1 mouse cellular context compared by ENCODE assay signal in genomic region chr6:87044895-87045294, GRCm38 (mm10).
A peak's percentile ranks its signal among the peaks of the same experiment; 100 is the strongest.
TF ChIP-seq lines count a peak whose summit lies in the region.

No protein-coding gene starts in this region.

TF ChIP-seq in MEL, 35 proteins besides CTCF, POLR2A, EP300 and RAD21:
- TF ChIP-seq GATA1 (IDR thresholded peaks at IDR 0.05; ENCODE audit: low read depth, low read length) (peak; percentile 86), MAFK (IDR thresholded peaks at IDR 0.05; ENCODE audit: borderline replicate concordance, low read depth, low read length) (no peak), POLR2AphosphoS5 (IDR thresholded peaks at IDR 0.05; ENCODE audit: borderline replicate concordance, low read depth, low read length) (no peak), MYB (IDR thresholded peaks at IDR 0.05; ENCODE audit: low read depth, low read length) (0 out of 2 replicates have a peak, but pooled peaks have one; percentile 30), RCOR1 (IDR thresholded peaks at IDR 0.05; ENCODE audit: low read depth, low read length) (peak; percentile 81; the same call in 1 of the 2 replicates), ZNF384 (IDR thresholded peaks at IDR 0.05; ENCODE audit: low read depth, low read length) (peak; percentile 51), MAX (IDR thresholded peaks at IDR 0.05; ENCODE audit: low read length) (no peak), ELF1 (IDR thresholded peaks at IDR 0.05; ENCODE audit: low read depth, low read length) (peak; percentile 68), TBP (IDR thresholded peaks at IDR 0.05; ENCODE audit: low read depth, low read length) (0 out of 2 replicates have a peak, but pooled peaks have one; percentile 38), TCF12 (IDR thresholded peaks at IDR 0.05; ENCODE audit: low read depth, low read length) (no peak; the same call in 1 of the 2 replicates), HCFC1 (IDR thresholded peaks at IDR 0.05; ENCODE audit: low read depth, low read length) (peak; percentile 32; the same call in 1 of the 2 replicates), TAL1 (IDR thresholded peaks at IDR 0.05; ENCODE audit: low read length) (peak; percentile 26), ETS1 (IDR thresholded peaks at IDR 0.05; ENCODE audit: low read depth, low read length) (peak; percentile 71), SIN3A (IDR thresholded peaks at IDR 0.05; ENCODE audit: low read length) (peak; percentile 83)
TF ChIP-seq in MEL: peak in this region for 10.
